Mouse (Mus musculus) B cell, adult 2 months (primary cell): ENCODE data around the gene E130114P18Rik.

Source experiments
- DNase-seq, 2 experiments: peaks; one replicate each; pipeline ENCODE4 v3.0.0; 2022

The E130114P18Rik gene

DNA sequence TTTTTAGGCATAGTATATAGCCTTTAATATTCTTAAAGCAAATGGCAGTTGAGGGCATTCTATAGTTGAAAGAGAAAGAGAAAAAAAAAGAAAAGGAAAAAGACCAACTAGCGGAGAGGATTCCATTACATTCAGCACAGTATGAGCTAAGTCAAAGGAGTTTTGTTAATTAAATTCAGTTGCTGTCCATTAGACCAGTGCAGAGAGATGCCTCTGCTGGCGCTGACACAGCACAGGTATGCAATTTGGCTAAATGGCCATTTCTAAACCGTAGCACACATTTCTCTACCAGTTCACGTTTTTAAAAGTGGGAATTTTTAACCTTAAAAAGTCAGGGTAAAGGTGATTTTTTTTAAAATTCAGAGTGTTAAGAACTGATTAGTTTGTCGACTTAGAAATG lies 26.8 kb upstream of the E130114P18Rik start:
- DNase-seq, result no peak

DNA sequence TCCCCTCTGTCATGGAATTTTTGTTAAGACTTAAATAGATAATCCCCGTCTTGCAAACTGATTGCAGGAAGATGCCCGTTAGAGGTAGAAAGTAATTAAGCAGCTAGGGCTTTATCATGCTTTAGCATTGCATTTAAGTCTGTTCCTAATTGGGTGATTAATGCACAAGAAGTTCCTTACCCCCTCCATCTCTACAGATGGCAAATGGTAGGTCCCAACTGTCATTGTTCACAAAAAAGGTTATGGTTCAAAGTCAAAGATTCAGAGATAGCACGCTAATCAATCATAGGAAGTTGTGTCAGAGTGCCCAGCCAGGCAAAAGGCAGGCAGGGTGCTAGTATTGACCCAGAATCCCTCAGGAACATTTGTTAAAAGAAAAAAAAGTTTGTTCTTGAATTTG lies 25.9 kb upstream of the E130114P18Rik start:
- DNase-seq, result no peak

DNA sequence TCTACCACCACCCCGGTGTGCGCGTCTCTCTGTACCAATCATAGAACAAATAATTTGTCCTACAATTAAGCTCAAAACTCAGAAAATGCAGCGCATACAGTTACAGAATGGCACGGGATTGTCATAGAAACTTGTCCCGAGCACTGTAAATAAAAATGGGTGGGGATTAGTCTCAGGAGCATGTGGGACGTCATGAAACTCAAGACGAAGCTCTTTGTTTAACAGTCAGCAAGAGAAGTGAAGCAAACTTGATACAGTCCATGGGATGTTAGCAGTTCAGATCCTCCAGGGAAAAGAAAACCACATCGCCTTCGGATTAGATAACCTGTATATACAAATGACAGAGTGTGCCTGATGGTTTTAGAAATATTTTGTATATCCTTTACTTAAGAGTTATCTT lies 18.6 kb upstream of the E130114P18Rik start:
- no peak for DNase-seq

- no peak for DNase-seq
Measured at GRCm38 (mm10) chr4:97795957-97796356, 18.1 kb upstream of the E130114P18Rik start.

DNA sequence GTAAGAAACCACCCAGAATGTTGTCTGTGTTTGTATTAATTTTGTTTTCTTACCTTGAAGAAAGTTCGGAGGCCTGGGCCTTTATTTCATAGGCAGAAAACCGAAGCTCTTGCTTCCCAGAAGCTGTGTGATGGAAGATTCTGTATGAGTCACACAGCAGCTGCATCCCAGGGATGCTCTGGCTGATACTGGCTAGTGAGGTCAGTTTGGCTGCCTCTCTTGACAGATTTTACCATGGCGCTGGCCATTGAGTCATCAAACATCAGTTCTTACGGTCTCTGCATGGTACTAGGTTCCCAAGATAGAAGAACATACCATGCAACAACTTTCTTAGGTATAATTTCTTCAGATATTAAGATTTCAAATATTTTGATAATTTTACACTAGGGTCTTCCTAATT lies 17.0 kb upstream of the E130114P18Rik start:
- no peak for DNase-seq

- no peak for DNase-seq
Measured at GRCm38 (mm10) chr4:97793931-97794330, 16.1 kb upstream of the E130114P18Rik start.

GRCm38 (mm10) chr4:97788537-97788936 lies 10.7 kb upstream of the E130114P18Rik start:
- no peak for DNase-seq

DNA sequence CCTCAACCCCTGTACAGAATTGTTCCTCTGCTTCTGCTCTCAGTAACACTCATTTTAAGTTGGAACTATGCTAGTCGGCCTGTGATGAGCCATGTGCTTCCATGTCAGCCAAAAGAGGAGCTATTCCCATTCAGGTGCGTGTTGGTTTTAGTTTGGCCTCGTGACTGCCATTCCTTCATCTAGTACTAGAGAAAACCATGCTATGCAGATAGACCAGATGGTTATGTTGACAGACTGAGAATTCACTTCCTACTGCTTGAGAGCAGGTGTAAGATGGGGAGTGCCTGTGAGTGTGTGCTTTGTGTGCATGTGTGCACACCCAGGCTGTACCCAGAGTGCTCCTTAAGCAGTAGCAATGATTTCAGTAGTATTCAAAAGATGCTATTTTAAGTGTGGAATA lies 9.6 kb upstream of the E130114P18Rik start:
- DNase-seq, result no peak

DNA sequence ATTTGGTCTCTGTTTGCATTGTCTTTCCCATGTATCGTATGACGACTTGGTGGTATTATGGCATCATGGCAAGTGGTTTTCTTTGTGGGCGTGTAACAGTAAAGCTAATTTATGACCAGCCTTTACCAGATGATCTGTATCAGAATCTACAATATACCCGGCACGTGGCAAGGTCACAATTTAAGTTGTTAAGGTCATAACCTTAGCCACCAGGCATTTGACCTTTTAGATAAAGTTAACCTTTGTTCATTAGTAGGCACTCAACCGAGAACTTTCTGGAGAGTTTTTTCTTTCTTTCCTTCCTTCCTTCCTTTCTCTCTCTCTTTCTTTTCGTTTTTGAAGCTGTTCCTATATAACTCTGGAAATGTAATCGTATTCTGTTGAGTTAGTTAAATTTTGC lies 8.7 kb upstream of the E130114P18Rik start:
- DNase-seq, result no peak

GRCm38 (mm10) chr4:97785547-97786271 lies 7.8 kb upstream of the E130114P18Rik start:
- DNase-seq, result no peak

DNA sequence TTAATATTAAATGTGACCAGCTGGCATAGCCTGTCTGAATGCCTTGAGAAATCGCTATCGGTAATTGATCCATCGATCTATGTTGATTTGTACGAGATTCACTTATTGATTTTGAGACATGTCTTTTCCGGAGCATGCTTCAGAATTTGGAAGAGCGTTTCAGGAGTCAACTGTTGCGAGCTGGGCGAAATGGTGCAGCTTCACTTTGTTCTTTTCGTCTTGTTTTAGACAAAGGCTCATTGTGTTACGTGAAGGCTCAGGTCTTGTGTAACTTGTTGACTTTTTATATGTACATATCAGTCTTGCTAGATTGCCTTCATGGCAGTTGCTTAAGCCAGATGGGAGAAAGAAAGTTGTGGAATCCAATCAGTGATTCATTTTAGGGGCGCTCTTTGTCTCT lies 6.4 kb upstream of the E130114P18Rik start:
- DNase-seq, result no peak

DNA sequence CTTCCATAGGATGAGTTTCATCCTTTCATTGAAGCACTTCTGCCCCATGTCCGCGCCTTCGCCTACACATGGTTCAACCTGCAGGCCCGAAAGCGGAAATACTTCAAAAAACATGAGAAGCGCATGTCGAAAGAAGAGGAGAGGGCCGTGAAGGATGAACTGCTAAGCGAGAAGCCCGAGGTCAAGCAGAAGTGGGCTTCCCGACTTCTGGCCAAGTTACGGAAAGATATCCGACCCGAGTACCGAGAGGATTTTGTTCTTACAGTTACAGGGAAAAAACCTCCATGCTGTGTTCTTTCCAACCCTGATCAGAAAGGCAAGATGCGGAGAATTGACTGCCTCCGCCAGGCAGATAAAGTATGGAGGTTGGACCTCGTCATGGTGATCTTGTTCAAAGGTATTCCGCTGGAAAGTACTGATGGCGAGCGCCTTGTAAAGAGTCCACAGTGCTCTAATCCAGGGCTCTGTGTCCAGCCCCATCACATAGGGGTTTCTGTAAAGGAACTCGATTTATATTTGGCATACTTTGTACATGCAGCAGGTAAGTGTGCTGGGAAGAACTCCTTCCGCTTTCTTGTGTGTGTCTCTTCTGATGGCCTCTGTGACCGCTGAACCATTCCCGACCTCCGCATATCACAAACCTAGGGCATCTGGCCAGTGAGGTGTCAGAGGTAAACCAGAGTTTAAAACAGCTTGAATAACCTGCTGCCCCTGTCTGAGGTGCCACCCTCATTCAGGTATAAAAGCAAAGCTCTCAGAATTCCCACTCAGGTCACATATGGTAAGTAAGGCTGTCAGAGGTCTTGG lies 5.4 kb upstream of the E130114P18Rik start:
- DNase-seq, result no peak

DNA sequence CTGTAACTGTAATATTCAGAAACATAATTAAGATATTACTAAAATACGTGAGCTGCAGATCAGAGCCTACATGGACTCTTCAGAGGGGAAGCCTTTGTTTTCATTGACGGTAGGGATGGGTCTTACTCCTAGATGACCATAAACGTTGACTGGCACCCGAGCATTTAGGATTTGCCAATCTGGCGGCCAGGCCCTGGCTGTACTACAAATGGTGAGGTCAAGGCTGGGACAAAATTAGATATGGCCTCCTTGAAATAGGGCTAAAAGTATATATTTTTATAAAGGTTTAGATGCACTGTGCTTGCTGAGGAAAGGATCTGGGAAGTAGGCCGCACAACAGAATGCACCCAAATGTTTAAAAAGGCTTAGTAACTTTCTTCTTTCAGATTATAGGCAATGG lies 4.6 kb upstream of the E130114P18Rik start:
- DNase-seq, result no peak

GRCm38 (mm10) chr4:97782069-97782468 lies 4.2 kb upstream of the E130114P18Rik start:
- DNase-seq, result no peak

DNA sequence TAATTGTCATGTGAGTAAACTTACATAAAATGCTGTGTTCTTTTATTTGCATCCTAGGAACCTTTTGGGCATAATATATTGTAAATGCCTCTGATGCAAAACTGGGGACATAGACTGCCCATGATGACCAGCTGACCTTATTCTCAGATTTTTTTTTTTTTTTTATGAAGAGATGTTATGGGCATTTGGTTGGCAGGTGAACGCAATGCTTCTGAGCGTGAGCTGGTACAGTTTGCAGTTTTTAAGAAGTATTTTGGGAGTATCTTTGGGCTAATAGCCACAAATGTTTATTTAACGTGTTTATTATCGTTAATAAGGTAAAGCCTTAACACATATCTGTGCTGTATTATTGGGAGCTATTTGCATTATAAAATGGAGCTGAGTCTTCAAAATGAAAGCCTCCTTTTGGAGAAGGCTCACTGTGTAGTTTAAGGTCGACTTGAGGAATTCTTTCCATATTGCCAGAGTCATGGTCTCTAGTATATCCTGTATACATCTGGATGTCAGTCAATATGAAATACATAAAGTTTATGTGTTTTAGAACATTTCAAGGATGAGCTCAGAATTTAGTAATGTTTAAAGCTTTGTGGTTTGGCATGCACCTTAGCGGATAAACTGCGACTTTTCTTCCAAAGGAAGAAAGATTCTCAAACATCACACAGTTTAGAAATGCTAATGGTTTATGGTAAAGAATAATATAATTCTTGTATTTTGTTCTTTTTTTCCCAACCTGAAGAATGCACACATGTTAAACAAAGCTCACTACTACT lies 3.0 kb upstream of the E130114P18Rik start:
- DNase-seq, result no peak

DNA sequence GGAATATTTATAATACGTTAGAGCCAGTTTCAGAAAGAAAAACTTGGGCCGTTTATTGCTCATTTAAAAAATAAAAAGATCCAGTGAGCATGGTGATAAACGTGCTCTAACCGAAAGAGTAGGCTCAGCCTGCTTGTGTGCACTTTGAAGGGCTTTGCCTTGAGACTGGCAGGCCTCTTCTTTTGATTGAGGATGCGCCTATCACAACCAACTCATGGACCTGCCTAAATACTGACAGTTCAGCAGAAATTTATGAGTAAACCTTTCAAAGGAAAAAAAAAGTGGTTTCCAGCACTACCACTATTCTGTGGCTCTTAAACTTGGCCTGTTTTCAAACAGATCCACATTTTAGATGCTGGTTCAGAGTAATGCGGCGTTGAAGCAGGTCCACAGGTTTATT lies 2.1 kb upstream of the E130114P18Rik start:
- no peak for DNase-seq

DNA sequence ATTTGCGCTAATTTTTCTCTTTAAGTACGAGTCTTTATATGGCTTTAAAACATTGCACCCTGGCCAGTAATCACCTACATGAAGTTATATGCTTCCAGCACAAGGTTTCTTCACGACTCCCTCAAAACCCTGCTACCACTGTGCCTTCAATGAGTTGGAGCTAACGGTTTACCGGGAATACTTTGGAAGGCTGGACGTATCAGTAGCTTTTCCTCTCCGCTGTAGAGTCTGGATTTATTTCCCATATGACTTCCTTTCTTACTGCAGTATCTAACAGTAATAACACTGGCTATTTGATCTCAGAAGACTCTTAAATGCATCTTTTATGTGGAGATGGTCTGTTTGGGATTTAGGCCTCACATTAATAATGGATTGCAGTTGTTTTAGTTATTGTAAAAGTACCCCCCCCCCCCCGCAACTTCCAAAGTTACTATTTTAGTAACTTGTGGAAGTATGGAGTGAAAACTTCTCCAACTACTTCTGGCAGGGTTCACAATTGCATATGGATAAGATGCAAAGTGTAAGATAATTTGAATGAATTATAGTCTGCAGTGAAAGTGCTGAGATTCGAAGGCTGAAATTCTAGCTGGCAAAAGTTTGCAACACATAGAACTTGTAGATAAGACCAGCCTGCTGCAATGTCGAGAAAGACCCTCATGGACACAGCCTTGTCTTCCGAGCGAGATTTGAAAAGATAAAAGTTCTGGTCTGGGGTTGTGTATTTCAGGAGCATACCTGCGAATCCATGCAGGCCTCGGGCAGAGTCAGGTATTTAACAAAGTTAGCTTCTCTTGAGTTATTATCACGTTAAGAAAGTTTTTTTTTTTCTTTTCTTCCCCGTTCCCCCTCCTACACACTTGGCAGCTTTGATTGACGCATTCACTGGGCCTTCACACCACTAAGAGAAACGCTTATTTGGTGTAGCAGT lies 1.4 kb upstream of the E130114P18Rik start:
- no peak for DNase-seq

DNA sequence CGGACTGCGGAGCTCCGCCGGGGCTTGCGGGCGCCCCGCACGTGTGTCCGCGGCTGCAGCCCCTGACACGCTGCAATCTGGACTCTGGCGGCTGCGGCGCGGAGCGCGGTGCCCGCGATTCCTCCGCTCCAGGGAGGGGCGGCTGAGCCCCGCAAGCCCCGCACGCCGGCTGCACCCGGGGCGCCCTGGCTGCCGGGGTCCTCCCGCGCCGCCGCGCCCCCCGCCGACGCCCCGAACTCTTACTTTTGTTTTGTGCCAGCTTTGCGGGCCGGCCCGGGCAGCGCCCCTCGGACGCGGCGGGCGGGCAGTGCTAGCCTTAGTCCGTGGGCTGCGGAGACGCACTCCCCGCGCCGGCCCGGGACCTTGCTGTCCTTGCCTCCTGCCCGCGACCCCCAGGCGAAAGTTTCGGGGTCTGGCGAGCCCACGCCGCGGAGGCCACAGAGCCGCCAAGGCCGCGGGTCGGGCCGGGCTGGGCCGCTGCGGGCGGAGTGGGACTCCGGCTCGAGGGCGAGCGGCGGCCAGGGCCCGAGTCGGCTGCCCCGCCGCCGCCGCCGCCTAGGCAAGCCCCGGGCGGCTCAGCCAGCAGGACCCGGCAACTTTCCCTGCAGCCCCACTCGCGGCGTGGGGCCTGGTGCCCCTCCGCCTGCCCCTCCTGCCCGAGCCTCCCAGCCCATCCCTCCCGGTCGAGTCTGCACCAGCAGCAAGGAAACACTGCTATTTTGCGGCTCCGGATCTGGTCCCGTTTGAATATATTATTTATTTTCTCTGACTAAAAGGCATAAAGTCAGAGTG lies 529 bp upstream of the E130114P18Rik start:
- DNase-seq, result peak; percentile 29 to 51

DNA sequence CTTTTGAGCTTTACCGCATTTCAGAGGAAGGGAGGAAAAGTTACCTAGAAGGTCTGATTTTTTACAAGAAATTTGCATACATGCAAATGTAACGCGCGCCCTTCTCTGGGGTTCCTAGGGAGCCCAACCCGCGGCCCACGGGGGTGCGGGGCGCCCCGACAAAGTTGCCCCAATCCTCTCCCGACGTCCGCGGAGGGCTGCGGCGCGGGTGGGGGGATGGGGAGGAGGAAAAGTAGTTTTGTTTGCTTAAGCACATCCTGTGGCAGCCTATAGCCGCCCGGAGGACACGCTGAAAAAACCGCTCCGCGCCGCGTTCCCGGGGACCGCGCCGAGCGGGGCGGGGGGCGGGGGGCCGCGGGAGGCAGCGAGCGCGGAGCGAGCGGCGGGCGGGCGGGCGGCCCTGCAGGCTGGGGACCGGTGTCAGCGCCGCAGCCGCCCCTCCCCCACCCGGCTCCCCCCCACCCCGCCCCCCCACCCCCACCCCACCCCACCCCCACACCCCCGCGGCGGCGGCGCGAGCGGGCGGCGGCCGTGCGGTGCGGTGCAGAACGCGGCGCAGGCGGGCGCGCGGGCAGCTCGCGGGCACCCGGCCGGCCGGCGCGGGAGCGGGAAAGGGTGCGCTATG lies 685 bp downstream of the E130114P18Rik start:
- DNase-seq, result peak; percentile 55 to 63

- DNase-seq, result peak in 1 of 2 experiments; percentile 29
Measured at GRCm38 (mm10) chr4:97776388-97777080, 1.3 kb downstream of the E130114P18Rik start.
